Mouse (Mus musculus) thymus, postnatal 14 days (tissue): Measurements from ENCODE around the gene Narf.
A peak's percentile ranks its signal among the peaks of the same experiment; 100 is the strongest.

Experiments used
- DNase-seq: peaks from one replicate; pipeline ENCODE4 v3.0.0; 2021

The Narf gene

GRCm38 (mm10) chr11:121236564-121237344 lies at the start of gene Narf:
Narf (plus strand) TSS chr11:121237253.
- peak; percentile 99 for DNase-seq

GRCm38 (mm10) chr11:121189681-121190080 lies 47.4 kb upstream of the Narf start:
- DNase-seq = no peak

- no peak for DNase-seq
Observed at GRCm38 (mm10) chr11:121192742-121193141, 44.3 kb upstream of the Narf start.

GRCm38 (mm10) chr11:121193415-121193814 lies 43.6 kb upstream of the Narf start:
- no peak for DNase-seq

- no peak for DNase-seq
Observed at GRCm38 (mm10) chr11:121198622-121199021, 38.4 kb upstream of the Narf start.

- no peak for DNase-seq
Observed at GRCm38 (mm10) chr11:121199851-121200250, 37.2 kb upstream of the Narf start.

GRCm38 (mm10) chr11:121200781-121201180 lies 36.3 kb upstream of the Narf start:
- no peak for DNase-seq

GRCm38 (mm10) chr11:121201436-121202198 lies 35.4 kb upstream of the Narf start:
- DNase-seq = peak; percentile 32

GRCm38 (mm10) chr11:121203859-121204160 lies 33.2 kb upstream of the Narf start:
- no peak for DNase-seq

- peak; percentile 98 for DNase-seq
Observed at GRCm38 (mm10) chr11:121204161-121205006, 32.7 kb upstream of the Narf start, which contains the start of the genes Hexdc and Ogfod3. Hexdc (plus strand) TSS chr11:121204433. Ogfod3 (minus strand) TSS chr11:121204711.

- no peak for DNase-seq
Observed at GRCm38 (mm10) chr11:121216831-121217230, 20.2 kb upstream of the Narf start.

GRCm38 (mm10) chr11:121219776-121220175 lies 17.3 kb upstream of the Narf start:
- no peak for DNase-seq

GRCm38 (mm10) chr11:121220771-121221170 lies 16.3 kb upstream of the Narf start:
- DNase-seq = no peak

- DNase-seq = no peak
Observed at GRCm38 (mm10) chr11:121221321-121222010, 15.6 kb upstream of the Narf start.

- DNase-seq = peak; percentile 47
Observed at GRCm38 (mm10) chr11:121228129-121229017, 8.7 kb upstream of the Narf start.

- DNase-seq = peak; percentile 87
Observed at GRCm38 (mm10) chr11:121229018-121229439, 8.0 kb upstream of the Narf start, which contains the start of gene Cybc1. Cybc1 (minus strand) TSS chr11:121229322.

- DNase-seq = no peak
Observed at GRCm38 (mm10) chr11:121231191-121231590, 5.9 kb upstream of the Narf start.

GRCm38 (mm10) chr11:121231628-121232291 lies 5.3 kb upstream of the Narf start:
- no peak for DNase-seq

GRCm38 (mm10) chr11:121232706-121233105 lies 4.3 kb upstream of the Narf start:
- DNase-seq = no peak

- DNase-seq = peak; percentile 85
Observed at GRCm38 (mm10) chr11:121235475-121236238, 1.4 kb upstream of the Narf start.
